Mouse (Mus musculus) macrophage (primary cell): ENCODE measurements at regions not wholly inside any gene's neighbourhood (a gene's known extent, or its start where the extent isn't known, plus 50 kb on each side); places are given as distances from the start of the nearest gene placed in this dataset.

Experiments used
- H3K27ac ChIP-seq: fragments of 350-480 bp; formaldehyde crosslinking; 2 replicates; pipeline ENCODE4 v1.9.0; 2021
- H3K36me3 ChIP-seq: fragments of 350-480 bp; formaldehyde crosslinking; 2 replicates; pipeline ENCODE4 v1.9.0; 2021; ENCODE audit errors: inconsistent target
- H3K4me3 ChIP-seq: fragments of 350-480 bp; formaldehyde crosslinking; 2 replicates; pipeline ENCODE4 v1.9.0; 2021; ENCODE audit errors: inconsistent target
- H3K79me2 ChIP-seq: fragments of 350-480 bp; formaldehyde crosslinking; 2 replicates; pipeline ENCODE4 v1.9.0; 2021; ENCODE audit errors: inconsistent target
- WGBS: methylation state at CpG from one replicate; pipeline ENCODE4 v1.1.7; 2026; ENCODE audit warnings: inconsistent platforms; ENCODE audit not compliant: missing documents; 5-methylcytosine and 5-hydroxymethylcytosine counted together

DNA sequence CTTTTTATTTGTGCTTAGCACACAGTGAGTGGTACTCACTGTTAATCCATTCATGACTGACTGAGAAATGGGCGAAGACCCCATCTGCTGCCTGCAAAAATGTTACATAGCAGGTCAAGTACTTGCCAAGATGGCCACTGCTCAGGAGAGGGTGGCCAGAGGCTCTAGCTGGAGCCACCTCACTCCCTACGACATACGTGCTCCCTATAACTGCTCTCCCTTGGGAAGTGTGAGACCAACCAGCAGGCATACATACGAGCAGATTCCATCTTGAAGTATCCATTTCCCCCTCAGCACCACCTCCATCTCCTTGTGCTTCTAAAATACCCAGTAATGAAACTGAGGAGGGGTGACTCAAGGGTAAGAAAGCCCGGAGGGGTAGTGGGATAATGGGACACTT, 172.0 kb upstream of the Sdk2 start:
- WGBS = 90% methylated on average over 5 of the region's 5 CpGs
- Histone ChIP-seq H3K36me3 (no peaks in the 10 kb centered on the region), H3K79me2 (no peaks in the 10 kb centered on the region), H3K27ac (no peak overlapping the region), H3K4me3 (no peak overlapping the region)

DNA sequence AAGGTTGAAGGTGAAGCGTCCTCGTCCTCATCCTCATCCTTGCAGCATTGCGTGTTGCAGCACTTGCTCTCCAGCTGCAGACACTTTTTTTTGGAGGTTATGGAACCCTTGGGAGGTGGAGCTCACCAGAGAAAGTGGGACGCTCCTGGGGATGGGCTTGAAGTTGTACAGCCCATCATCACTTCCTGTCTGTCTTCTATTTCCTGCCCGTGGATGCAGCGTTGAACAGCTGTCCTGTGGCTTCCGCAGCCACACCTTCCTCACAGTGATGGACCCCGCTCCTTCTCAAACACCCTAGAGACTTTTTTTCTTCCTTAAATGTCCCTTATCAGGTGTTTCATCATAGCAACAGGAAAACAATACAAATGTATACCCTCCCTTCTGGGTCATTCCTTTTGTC, 171.5 kb upstream of the Sdk2 start:
- 49% methylated on average over 8 of the region's 8 CpGs for WGBS
- Histone ChIP-seq H3K27ac (no peak overlapping the region), H3K79me2 (no peaks in the 10 kb centered on the region), H3K4me3 (no peak overlapping the region), H3K36me3 (no peaks in the 10 kb centered on the region)

DNA sequence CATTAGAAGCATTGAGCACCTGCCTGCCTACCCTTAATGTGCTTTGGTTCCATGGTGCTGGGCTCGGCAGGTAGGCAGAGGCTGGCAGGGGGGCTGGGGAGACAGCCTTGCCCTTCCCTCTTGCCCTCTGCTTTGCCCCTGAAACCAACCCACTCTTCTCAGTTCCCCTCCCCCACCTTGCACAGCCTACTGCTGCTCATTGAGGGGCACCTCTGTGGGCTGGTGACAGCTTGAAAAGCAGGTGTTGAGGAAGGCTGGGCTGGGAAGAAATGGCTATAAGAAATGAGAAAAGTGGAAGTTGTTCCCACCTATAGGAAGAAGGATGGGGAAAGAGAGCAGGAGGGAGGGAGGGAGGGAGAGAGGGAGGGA, 167.7 kb upstream of the Sdk2 start:
- H3K36me3 ChIP-seq = no peaks in the 10 kb centered on the region
- WGBS = 33% methylated on average over 1 of the region's 1 CpGs
- no peak overlapping the region for H3K4me3 ChIP-seq
- H3K79me2 ChIP-seq = no peaks in the 10 kb centered on the region
- H3K27ac ChIP-seq = no peak overlapping the region

DNA sequence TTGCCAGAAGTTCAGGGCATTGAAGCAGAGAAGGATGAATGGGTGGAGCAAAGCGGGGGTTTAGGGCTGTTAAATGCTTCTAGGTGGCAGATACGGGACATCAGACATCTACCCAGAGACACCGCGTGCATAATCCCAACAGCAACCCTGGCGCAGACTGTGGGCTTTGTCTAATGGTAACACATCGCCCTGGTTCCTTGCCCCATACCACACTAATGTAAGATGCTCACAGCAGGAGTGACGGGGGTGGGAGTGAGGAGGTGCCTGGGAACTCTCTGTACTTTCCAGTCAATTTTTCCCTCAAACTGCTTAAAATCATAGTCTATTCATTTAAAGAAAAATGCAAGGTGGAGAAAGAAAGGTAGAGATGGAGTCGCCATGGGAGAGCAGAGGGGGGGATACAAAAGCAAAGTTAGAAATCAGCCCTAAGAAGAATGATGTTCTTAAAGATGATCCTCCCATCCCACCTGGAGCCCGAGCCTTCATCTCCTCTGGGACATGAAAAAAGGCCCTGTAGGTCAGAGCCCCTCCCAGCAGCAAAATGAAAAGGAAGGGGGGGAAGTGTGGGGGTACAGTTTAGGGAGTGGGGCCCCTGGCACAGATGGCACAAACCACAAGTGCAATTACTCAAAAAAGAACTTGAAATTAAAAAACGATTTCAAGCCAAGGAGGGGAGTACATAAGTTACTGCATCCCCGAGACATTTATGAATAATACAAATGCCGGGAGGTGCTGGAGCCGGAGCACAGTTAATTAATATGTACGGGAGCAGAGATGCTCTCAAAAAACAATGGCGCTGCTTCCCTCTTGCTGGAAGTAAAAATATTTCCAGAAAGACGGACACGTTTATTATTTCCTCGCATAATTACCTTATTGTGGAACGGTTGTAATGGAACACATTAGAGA, 167.0 kb upstream of the Sdk2 start:
- H3K27ac ChIP-seq = no peak overlapping the region

DNA sequence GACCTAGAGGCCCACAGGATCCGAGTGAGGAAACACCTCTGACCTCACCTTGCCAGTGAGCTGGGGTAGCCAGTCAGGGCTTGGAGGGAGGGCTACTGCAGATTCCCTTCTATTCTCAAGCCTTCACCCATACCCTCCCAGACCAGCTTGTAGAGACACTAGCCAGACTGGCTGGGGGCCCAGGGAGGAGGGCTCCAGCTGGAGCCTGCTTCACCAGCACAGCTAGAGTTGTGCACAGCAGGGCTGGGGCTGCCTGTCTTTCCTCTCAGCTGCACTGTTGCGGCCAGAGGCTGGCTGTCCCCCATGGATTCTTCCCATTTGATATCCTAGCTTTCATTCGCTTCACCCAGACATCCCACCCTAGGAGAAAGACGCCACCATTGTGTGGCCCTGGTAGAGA, 165.0 kb upstream of the Sdk2 start:
- H3K27ac ChIP-seq = no peak overlapping the region
- WGBS = 78% methylated on average over 4 of the region's 4 CpGs

More for the DNA sequence above, 167.0 kb upstream of the Sdk2 start:
- Histone ChIP-seq H3K4me3 (no peak overlapping the region), H3K36me3 (no peaks in the 10 kb centered on the region), H3K79me2 (no peaks in the 10 kb centered on the region)
- WGBS = 68% methylated on average over 19 of the region's 19 CpGs

DNA sequence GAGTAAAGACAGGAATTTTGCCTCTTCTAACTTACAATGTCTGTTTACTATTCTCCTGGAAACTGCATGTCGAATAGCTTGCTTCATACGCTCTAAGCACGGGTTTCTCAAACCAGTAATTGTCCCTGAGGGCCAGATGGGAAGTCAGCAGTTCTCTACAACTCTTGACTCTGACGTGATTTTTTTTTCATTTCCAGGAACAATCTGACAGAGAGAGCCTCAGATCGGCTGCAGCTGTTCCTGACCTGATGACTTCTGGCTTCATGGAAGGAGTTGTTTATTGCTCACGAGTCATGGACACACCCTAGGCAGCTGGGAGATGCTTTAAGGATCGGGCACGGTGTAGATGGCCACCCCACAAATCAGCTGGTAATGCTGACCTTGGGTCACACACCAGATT, 162.9 kb upstream of the Sdk2 start:
- 67% methylated on average over 8 of the region's 8 CpGs for WGBS
- Histone ChIP-seq H3K79me2 (no peaks in the 10 kb centered on the region), H3K27ac (no peak overlapping the region), H3K4me3 (no peak overlapping the region), H3K36me3 (no peaks in the 10 kb centered on the region)

More for the DNA sequence above, 165.0 kb upstream of the Sdk2 start:
- Histone ChIP-seq H3K36me3 (no peaks in the 10 kb centered on the region), H3K4me3 (no peak overlapping the region), H3K79me2 (no peaks in the 10 kb centered on the region)

DNA sequence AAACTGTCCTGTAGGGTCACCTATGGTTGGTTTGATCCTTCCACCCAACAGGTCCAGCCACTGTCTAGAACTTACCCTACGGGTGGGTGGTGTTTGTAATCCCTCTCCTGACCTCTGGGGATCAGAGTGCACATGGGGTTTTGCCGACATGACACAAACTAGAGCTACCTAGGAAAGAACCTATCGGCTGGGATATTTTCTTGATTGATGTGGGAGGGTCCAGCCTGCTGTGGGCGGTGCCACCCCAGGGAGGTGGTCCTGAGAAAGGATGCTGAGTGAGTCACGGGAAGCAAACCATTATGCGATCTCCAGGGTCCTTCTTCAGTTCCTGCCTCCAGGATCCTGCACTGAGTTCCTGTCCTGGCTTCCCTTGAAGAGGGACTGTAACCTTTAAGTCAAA, 162.3 kb upstream of the Sdk2 start:
- 89% methylated on average over 6 of the region's 6 CpGs for WGBS
- no peak overlapping the region for H3K4me3 ChIP-seq
- H3K27ac ChIP-seq = no peak overlapping the region
- no peaks in the 10 kb centered on the region for H3K36me3 ChIP-seq
- no peaks in the 10 kb centered on the region for H3K79me2 ChIP-seq

DNA sequence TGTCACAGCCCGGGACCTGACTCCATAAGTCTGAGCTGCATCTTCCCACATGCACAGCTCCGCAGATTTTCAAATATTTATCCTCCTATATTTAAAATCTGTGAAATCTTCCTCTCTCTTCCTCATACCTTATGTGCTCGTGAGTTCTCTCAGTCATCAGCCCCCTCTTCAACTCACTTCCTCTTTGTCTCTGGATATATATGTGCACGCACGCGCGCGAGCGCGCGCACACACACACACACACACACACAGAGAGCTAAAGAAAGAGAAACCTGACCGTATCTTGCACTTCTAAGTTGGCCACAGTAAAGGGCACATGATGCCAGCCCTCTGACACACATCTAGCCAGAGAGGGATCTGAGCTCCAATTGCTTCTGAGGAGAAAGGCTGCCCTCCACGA, 159.7 kb upstream of the Sdk2 start:
- WGBS = 23% methylated on average over 13 of the region's 13 CpGs
- H3K27ac ChIP-seq = no peak overlapping the region
- no peaks in the 10 kb centered on the region for H3K36me3 ChIP-seq
- no peaks in the 10 kb centered on the region for H3K79me2 ChIP-seq
- no peak overlapping the region for H3K4me3 ChIP-seq

DNA sequence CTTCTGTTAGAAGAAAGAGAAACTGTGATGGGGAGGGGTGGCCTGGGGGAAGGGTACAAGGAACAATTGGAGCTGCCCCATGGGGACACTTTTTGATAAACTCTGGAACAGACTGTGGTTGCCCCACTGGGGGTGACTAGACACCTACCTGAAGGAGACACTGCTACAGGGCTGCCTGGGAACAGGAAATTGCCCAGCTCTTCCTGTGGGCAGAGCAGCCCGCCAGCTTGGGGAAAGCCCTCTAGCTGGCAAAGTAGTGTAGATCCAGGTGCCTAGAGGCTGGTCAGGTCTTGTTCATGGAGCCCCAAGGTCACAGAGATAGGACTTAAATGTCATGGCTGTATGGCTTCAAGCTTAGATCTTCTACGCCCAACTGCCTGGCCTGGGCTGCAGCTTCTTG, 157.9 kb upstream of the Sdk2 start:
- Histone ChIP-seq H3K4me3 (no peak overlapping the region), H3K36me3 (no peaks in the 10 kb centered on the region), H3K27ac (no peak overlapping the region), H3K79me2 (no peaks in the 10 kb centered on the region)
- 58% methylated on average over 2 of the region's 2 CpGs for WGBS

DNA sequence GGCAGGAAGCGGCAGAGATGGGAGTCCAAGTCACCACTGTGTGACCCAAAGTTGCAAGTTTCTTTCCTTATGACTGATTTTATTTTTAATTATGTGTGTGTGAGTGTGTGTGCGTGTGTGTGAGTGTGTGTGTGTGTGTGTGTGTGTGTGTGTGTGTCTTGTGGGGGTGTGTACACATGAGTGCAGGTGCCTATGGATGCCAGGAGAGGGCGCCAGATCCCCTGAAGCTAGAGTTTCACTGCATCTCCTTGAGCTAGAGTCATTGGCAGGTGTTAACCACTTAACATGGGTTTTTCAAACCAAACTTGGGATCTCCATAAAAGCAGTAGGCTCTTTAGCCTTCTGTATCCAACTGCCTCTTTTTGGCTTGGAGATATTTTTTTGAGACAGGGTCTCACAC, 156.2 kb upstream of the Sdk2 start:
- H3K36me3 ChIP-seq = no peaks in the 10 kb centered on the region
- H3K4me3 ChIP-seq = no peak overlapping the region
- WGBS = 81% methylated on average over 3 of the region's 3 CpGs
- no peaks in the 10 kb centered on the region for H3K79me2 ChIP-seq
- H3K27ac ChIP-seq = no peak overlapping the region

DNA sequence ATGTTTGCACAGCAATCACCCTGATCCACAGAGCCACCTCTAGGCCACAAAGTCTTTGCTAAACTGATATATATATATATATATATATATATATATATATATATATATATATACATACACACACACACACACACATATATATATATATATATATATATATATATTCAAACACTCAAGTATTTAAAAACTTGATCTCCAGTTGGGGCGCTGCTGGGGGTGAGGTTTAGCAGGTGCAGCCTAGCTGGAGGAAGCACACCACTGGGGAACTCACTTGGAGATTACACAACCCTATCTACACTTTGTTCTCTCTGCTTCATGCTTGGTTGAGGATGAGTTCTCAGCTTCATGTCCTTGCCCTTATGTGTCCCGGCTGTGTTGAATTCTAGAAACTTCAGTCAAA, 153.6 kb upstream of the Sdk2 start:
- H3K4me3 ChIP-seq = no peak overlapping the region
- no peak overlapping the region for H3K27ac ChIP-seq
- WGBS = 71% methylated on average over 2 of the region's 2 CpGs
- no peaks in the 10 kb centered on the region for H3K79me2 ChIP-seq
- no peaks in the 10 kb centered on the region for H3K36me3 ChIP-seq

DNA sequence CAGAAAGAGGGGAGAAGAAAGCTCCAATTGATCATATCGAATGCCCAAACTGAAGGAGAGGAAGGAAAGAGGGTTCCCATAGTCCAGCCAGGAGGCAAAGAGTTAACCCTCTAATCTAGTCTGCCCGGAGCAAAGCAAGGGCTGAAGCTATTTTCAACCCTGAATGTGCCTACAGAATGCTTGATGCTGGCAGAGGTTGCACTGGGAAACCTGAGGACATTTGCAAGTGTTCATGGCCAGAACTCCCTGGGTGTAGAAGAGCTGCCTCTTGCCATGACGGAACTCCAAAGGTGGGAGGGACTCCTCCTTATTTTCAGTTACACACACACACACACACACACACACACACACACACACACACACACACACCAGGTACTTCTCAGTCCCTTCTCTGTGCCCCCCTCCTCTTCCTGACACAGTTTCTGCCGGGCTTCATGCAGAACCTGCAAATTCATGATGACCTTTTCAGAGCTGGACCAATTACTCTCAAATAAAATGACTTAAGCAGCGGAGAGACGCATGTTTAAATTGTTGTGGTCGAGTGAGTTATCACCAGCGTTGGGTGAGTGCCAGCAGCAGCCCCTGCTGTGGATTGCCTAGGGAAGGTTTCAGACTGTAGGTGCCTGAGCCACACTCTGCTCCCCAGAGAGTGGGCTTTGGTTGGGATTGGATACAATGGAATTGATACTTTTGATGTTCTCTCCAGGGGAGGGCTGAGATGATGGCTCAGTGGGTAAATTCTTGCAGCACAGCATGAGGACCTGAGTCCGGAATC, 152.1 kb upstream of the Sdk2 start:
- H3K27ac ChIP-seq = no peak overlapping the region
- no peaks in the 10 kb centered on the region for H3K79me2 ChIP-seq
- WGBS = 35% methylated on average over 9 of the region's 9 CpGs
- no peaks in the 10 kb centered on the region for H3K36me3 ChIP-seq
- no peak overlapping the region for H3K4me3 ChIP-seq

DNA sequence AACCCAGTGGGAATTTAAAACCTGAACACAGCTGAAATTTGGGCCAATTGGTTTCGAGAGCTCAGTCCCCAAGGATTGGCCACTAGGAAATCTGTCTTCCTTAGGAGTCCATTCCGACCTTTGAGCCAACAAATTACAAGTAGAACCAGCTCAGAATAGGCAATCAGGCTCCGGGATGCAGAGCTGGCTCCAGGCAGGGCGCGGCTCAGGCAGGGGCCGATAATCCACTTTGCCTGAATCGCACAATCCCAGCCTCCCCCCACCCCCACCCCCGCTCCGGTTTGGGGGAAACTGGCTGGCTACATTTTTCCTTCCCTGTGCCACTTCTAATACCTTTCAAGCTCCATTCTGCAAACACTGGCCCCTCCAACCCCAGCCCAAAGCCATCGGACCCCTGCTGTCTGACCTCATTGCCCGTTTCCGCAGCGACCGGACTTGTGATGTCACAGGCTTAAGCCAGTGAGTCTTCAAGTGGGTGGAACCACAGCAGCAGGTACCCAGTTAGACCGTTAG, 150.5 kb upstream of the Sdk2 start:
- Histone ChIP-seq H3K36me3 (no peaks in the 10 kb centered on the region), H3K4me3 (no peak overlapping the region), H3K79me2 (no peaks in the 10 kb centered on the region), H3K27ac (no peak overlapping the region)
- WGBS = 28% methylated on average over 15 of the region's 15 CpGs

DNA sequence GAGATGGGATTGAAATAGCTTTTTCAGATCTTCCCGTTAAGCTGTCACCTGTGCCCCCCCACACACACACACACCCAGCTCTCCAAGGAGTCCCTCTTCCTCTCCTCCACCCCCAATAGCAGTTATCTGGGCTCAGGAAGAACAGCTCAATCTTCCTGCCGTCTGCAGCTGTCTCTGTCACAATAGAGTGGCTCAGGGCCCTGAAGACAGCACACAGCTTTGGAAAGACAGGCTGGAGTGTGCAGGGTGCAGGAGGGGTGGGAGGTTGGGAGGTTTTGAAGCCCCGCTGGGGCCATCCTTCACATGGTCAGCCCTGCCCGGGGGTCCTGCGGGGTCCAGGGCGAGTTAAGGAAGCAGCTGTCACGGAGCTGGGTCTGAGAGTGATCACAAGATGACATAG, 149.6 kb upstream of the Sdk2 start:
- no peak overlapping the region for H3K4me3 ChIP-seq
- no peak overlapping the region for H3K27ac ChIP-seq
- no peaks in the 10 kb centered on the region for H3K36me3 ChIP-seq
- 39% methylated on average over 7 of the region's 7 CpGs for WGBS
- no peaks in the 10 kb centered on the region for H3K79me2 ChIP-seq

DNA sequence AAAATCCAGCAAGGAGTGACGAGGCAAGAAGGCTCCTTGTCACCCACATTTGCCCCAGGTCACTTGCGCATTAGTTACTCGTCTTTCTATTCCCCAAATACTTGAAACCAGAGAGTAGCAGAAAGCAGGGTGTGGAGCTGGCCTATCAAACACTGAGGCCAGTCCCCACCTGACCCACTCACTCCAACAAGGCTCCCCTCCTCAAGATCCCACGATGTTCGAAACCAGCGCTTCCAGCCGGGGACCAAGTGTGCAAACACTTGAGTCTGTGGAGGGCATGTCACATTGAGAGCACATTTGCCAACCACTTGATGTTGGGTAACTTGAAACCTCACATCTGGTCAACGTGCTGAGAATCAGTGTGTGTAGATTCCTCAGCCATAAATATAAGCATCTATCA, 148.4 kb upstream of the Sdk2 start:
- Histone ChIP-seq H3K79me2 (no peaks in the 10 kb centered on the region), H3K4me3 (no peak overlapping the region), H3K36me3 (no peaks in the 10 kb centered on the region), H3K27ac (no peak overlapping the region)
- 76% methylated on average over 8 of the region's 8 CpGs for WGBS
